Mouse (Mus musculus) hindbrain, embryonic 10.5 days (tissue): ENCODE measurements around the gene Gm7073. TPM values are rescaled to one million over a fixed set of nuclear protein-coding genes. Genes with fewer than 3 reads are reported as not detected.

ENCODE experiments used
- DNase-seq: peaks from one replicate; pipeline ENCODE4 v3.0.0-alpha.2; 2017; ENCODE audit warnings: low spot score
- H3K27ac ChIP-seq: fragments of 300-500 bp; sonication (generic); 2 replicates; pipeline ENCODE4 v1.5.1; 2016; ENCODE audit warnings: mild to moderate bottlenecking, moderate library complexity
- H3K27me3 ChIP-seq: fragments of 300-500 bp; sonication (generic); 2 replicates; pipeline ENCODE4 v1.6.1; 2016; ENCODE audit warnings: mild to moderate bottlenecking; ENCODE audit not compliant: poor library complexity, insufficient read depth, severe bottlenecking
- H3K36me3 ChIP-seq: fragments of 300-500 bp; sonication (generic); 2 replicates; pipeline ENCODE4 v1.6.1; 2016; ENCODE audit warnings: mild to moderate bottlenecking, moderate library complexity
- H3K4me1 ChIP-seq: fragments of 300-500 bp; sonication (generic); replicated peaks from 2 replicates; pipeline ENCODE4 v1.6.1; 2016; ENCODE audit warnings: mild to moderate bottlenecking
- H3K4me3 ChIP-seq: fragments of 300-500 bp; sonication (generic); 2 replicates; pipeline ENCODE4 v1.5.1; 2016; ENCODE audit warnings: mild to moderate bottlenecking, moderate library complexity
- H3K9me3 ChIP-seq: fragments of 300-500 bp; sonication (generic); 2 replicates; pipeline ENCODE4 v1.6.1; 2016; ENCODE audit warnings: mild to moderate bottlenecking, moderate library complexity
- WGBS: fragments of 180-500 bp; shearing (Covaris S2); methylation state at CpG from one replicate; pipeline ENCODE4 v1.1.7; 2016; 5-methylcytosine and 5-hydroxymethylcytosine counted together
- polyA plus RNA-seq: library from polyadenylated mRNA; unstranded; fragments of >200 nt; fragmentation: Nextera tagmentation; extraction: Ambion mirVana; gene quantifications from 2 replicates; pipeline ENCODE4 v1.2.1, GENCODE M21; 2016

Gene Gm7073
- not detected in 2 replicates for polyA plus RNA-seq

- no peaks in the 10 kb centered on the region for H3K36me3 ChIP-seq
- H3K4me3 ChIP-seq, result no peak within 1 kb of the TSS
- no peak within 1 kb of the TSS for H3K27ac ChIP-seq
- H3K27me3 ChIP-seq, result no peaks in the 10 kb centered on the region
- no peak for DNase-seq
- no peaks in the 10 kb centered on the region for H3K9me3 ChIP-seq
- H3K4me1 ChIP-seq, result peaks cover 3% of the 10 kb centered on the region; the same call in 1 of the 2 replicates
Observed at GRCm38 (mm10) chrX:60539149-60539548, at the start of gene Gm7073. TSS of gene Gm7073 (minus strand) at chrX:60539249.

- no peaks in the 10 kb centered on the region for H3K36me3 ChIP-seq
- WGBS, result 35% methylated on average over 1 of the region's 1 CpGs
- H3K4me3 ChIP-seq, result no peak overlapping the region
- no peaks in the 10 kb centered on the region for H3K9me3 ChIP-seq
- H3K27ac ChIP-seq, result no peak overlapping the region
- H3K27me3 ChIP-seq, result no peaks in the 10 kb centered on the region
- H3K4me1 ChIP-seq, result no peaks in the 10 kb centered on the region; the same call in 1 of the 2 replicates
- DNase-seq, result peak; percentile 2
Observed at GRCm38 (mm10) chrX:60570539-60570938, 31.5 kb upstream of the Gm7073 start.

GRCm38 (mm10) chrX:60569047-60569446 is 30.0 kb upstream of the Gm7073 start:
- DNase-seq, result no peak
- no peaks in the 10 kb centered on the region for H3K9me3 ChIP-seq
- H3K36me3 ChIP-seq, result no peaks in the 10 kb centered on the region
- H3K27ac ChIP-seq, result no peak overlapping the region
- no peak overlapping the region for H3K4me3 ChIP-seq
- no peaks in the 10 kb centered on the region for H3K27me3 ChIP-seq
- no peaks in the 10 kb centered on the region; the same call in 1 of the 2 replicates for H3K4me1 ChIP-seq

- H3K27ac ChIP-seq, result no peak overlapping the region
- no peak for DNase-seq
- H3K36me3 ChIP-seq, result no peaks in the 10 kb centered on the region
- 0 out of 2 replicates have a peak, but pooled peaks cover 5% of the 10 kb centered on the region for H3K4me1 ChIP-seq
- no peaks in the 10 kb centered on the region for H3K27me3 ChIP-seq
- 40% methylated on average over 4 of the region's 4 CpGs for WGBS
- no peak overlapping the region for H3K4me3 ChIP-seq
- no peaks in the 10 kb centered on the region for H3K9me3 ChIP-seq
Observed at GRCm38 (mm10) chrX:60555242-60555641, 16.2 kb upstream of the Gm7073 start.

- Histone ChIP-seq H3K9me3 (0 out of 2 replicates have a peak, but pooled peaks cover 2% of the 10 kb centered on the region), H3K27me3 (peaks cover 4% of the 10 kb centered on the region; the same call in 1 of the 2 replicates), H3K36me3 (no peaks in the 10 kb centered on the region), H3K27ac (peak overlapping the region; percentile 94), H3K4me3 (peak overlapping the region; percentile 64), H3K4me1 (peaks cover 9% of the 10 kb centered on the region; the same call in 1 of the 2 replicates)
- 34% methylated on average over 94 of the region's 113 CpGs for WGBS
- peak; percentile 58 for DNase-seq
Observed at GRCm38 (mm10) chrX:60547444-60548304, 8.6 kb upstream of the Gm7073 start.

GRCm38 (mm10) chrX:60547098-60547443 is 8.0 kb upstream of the Gm7073 start:
- Histone ChIP-seq H3K36me3 (no peaks in the 10 kb centered on the region), H3K27ac (peak overlapping the region; percentile 94), H3K4me3 (peak overlapping the region; percentile 64), H3K4me1 (peaks cover 9% of the 10 kb centered on the region; the same call in 1 of the 2 replicates), H3K9me3 (0 out of 2 replicates have a peak, but pooled peaks cover 2% of the 10 kb centered on the region), H3K27me3 (peaks cover 4% of the 10 kb centered on the region; the same call in 1 of the 2 replicates)
- 27% methylated on average over 16 of the region's 16 CpGs for WGBS
- no peak for DNase-seq

GRCm38 (mm10) chrX:60545906-60546305 is 6.9 kb upstream of the Gm7073 start:
- 0 out of 2 replicates have a peak, but pooled peaks cover 2% of the 10 kb centered on the region for H3K9me3 ChIP-seq
- H3K36me3 ChIP-seq, result no peaks in the 10 kb centered on the region
- no peak for DNase-seq
- no peak overlapping the region for H3K27ac ChIP-seq
- no peak overlapping the region for H3K4me3 ChIP-seq
- H3K4me1 ChIP-seq, result peaks cover 9% of the 10 kb centered on the region; the same call in 1 of the 2 replicates
- H3K27me3 ChIP-seq, result peaks cover 4% of the 10 kb centered on the region; the same call in 1 of the 2 replicates
- 28% methylated on average over 3 of the region's 3 CpGs for WGBS

GRCm38 (mm10) chrX:60545444-60545843 is 6.4 kb upstream of the Gm7073 start:
- Histone ChIP-seq H3K36me3 (no peaks in the 10 kb centered on the region), H3K27me3 (peaks cover 4% of the 10 kb centered on the region; the same call in 1 of the 2 replicates), H3K9me3 (0 out of 2 replicates have a peak, but pooled peaks cover 2% of the 10 kb centered on the region), H3K4me3 (no peak overlapping the region), H3K27ac (no peak overlapping the region), H3K4me1 (peaks cover 9% of the 10 kb centered on the region; the same call in 1 of the 2 replicates)
- no peak for DNase-seq
- WGBS, result 38% methylated on average over 1 of the region's 1 CpGs

- Histone ChIP-seq H3K4me3 (no peak overlapping the region), H3K27ac (no peak overlapping the region), H3K4me1 (peaks cover 9% of the 10 kb centered on the region; the same call in 1 of the 2 replicates), H3K27me3 (peaks cover 4% of the 10 kb centered on the region; the same call in 1 of the 2 replicates), H3K36me3 (no peaks in the 10 kb centered on the region), H3K9me3 (0 out of 2 replicates have a peak, but pooled peaks cover 2% of the 10 kb centered on the region)
- DNase-seq, result peak; percentile 36
- WGBS, result 21% methylated on average over 4 of the region's 4 CpGs
Observed at GRCm38 (mm10) chrX:60544098-60544497, 5.0 kb upstream of the Gm7073 start.

GRCm38 (mm10) chrX:60542901-60543300 is 3.9 kb upstream of the Gm7073 start:
- 0 out of 2 replicates have a peak, but pooled peaks cover 2% of the 10 kb centered on the region for H3K9me3 ChIP-seq
- H3K36me3 ChIP-seq, result no peaks in the 10 kb centered on the region
- H3K27ac ChIP-seq, result no peak overlapping the region
- H3K4me1 ChIP-seq, result peaks cover 4% of the 10 kb centered on the region; the same call in 1 of the 2 replicates
- no peak for DNase-seq
- WGBS, result 41% methylated on average over 1 of the region's 1 CpGs
- H3K27me3 ChIP-seq, result no peaks in the 10 kb centered on the region
- H3K4me3 ChIP-seq, result no peak overlapping the region

GRCm38 (mm10) chrX:60503995-60504394 is 35.1 kb downstream of the Gm7073 start:
- H3K27me3 ChIP-seq, result no peaks in the 10 kb centered on the region

GRCm38 (mm10) chrX:60497750-60498149 is 41.3 kb downstream of the Gm7073 start:
- 48% methylated on average over 1 of the region's 1 CpGs for WGBS
- H3K27me3 ChIP-seq, result no peaks in the 10 kb centered on the region
- H3K4me1 ChIP-seq, result peaks cover 3% of the 10 kb centered on the region; the same call in 1 of the 2 replicates
- H3K27ac ChIP-seq, result no peak overlapping the region
- no peak overlapping the region for H3K4me3 ChIP-seq
- DNase-seq, result no peak
- no peaks in the 10 kb centered on the region for H3K9me3 ChIP-seq
- H3K36me3 ChIP-seq, result no peaks in the 10 kb centered on the region

More at GRCm38 (mm10) chrX:60503995-60504394, 35.1 kb downstream of the Gm7073 start:
- H3K36me3 ChIP-seq, result no peaks in the 10 kb centered on the region
- H3K9me3 ChIP-seq, result no peaks in the 10 kb centered on the region
- no peak overlapping the region for H3K27ac ChIP-seq
- no peaks in the 10 kb centered on the region for H3K4me1 ChIP-seq
- no peak overlapping the region for H3K4me3 ChIP-seq
- DNase-seq, result peak; percentile 37

GRCm38 (mm10) chrX:60495308-60495707 is 43.7 kb downstream of the Gm7073 start:
- Histone ChIP-seq H3K27me3 (no peaks in the 10 kb centered on the region), H3K9me3 (no peaks in the 10 kb centered on the region), H3K36me3 (no peaks in the 10 kb centered on the region), H3K4me1 (peaks cover 3% of the 10 kb centered on the region; the same call in 1 of the 2 replicates), H3K4me3 (no peak overlapping the region), H3K27ac (no peak overlapping the region)
- no peak for DNase-seq
